Mouse (Mus musculus): ENCODE measurements around the gene Tmem63c.

DNA sequence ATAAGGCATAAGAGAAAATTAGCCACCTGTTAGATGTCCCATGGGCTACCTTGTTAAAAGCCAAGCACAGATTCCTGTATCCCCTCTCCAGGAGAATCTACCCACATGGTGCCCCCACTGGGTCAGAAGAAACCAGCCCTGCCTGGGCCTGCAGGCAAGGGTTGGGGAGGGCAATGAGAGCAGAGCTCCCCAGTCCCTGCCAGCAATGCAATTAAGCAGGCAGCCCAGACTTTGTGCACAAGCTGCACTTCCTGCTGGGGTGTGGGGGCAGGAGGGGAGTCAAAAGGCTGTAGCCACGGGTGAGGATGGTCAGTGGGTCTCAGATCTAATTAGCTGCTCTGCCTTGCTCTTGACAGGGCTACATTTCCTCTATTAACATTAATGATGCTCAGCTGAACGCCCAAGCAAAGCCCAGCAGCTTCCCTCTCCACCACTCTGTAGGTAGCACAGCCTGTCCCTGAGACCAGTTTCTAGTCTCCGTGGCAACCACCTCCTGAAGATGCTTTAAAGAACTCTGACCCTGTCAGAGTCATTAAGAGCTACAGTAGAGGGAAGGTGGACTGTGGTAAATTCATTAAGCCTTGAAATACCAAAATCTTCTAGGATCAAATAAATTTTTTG lies 86.3 kb downstream of the Tmem63c start:
- TF ChIP-seq POLR2A (IDR thresholded peaks at IDR 0.05; ENCODE audit: low read depth, low read length) (no peak), CTCF (IDR thresholded peaks at IDR 0.05; ENCODE audit: extremely low read depth, insufficient read depth, insufficient read length, insufficient replicate concordance) (no peak)
